Mouse (Mus musculus) ES-E14 (cell line): ENCODE measurements around the gene Sash1. TPM values are rescaled to one million over a fixed set of nuclear protein-coding genes. Genes with fewer than 3 reads are reported as not detected.

Source experiments
- DNase-seq: peaks from one replicate; pipeline ENCODE4 v3.0.0-alpha.2; 2013; ENCODE audit warnings: low read depth, low spot score
- H3K27ac ChIP-seq: 2 replicates; pipeline ENCODE4 v1.5.1; 2012; ENCODE audit warnings: low read depth, mild to moderate bottlenecking, low read length, moderate library complexity, mixed read lengths; ENCODE audit not compliant: poor library complexity, insufficient read depth, severe bottlenecking
- H3K36me3 ChIP-seq: 2 replicates; pipeline ENCODE4 v1.6.1; 2012; ENCODE audit warnings: mild to moderate bottlenecking, low read length, moderate library complexity, mixed read lengths; ENCODE audit not compliant: control insufficient read depth, poor library complexity, insufficient read depth, severe bottlenecking
- H3K4me1 ChIP-seq, 2 experiments: fragments of 150-350 bp in 1 of 2; sonication (generic) in 1 of 2; 2 replicates each; pipeline ENCODE4 v1.6.1; 2012; ENCODE audit warnings: low read length in 2 of 2, mild to moderate bottlenecking in 1 of 2, mixed read lengths in 1 of 2; ENCODE audit not compliant: control insufficient read depth in 2 of 2, insufficient read depth in 2 of 2, poor library complexity in 1 of 2
- H3K4me3 ChIP-seq, 2 experiments: fragments of 150-350 bp in 1 of 2; sonication (generic) in 1 of 2; 2 replicates each; pipeline ENCODE4 v1.5.1; 2012; ENCODE audit warnings: low read length in 2 of 2, low read depth in 1 of 2, mild to moderate bottlenecking in 1 of 2, mixed read lengths in 1 of 2; ENCODE audit not compliant: insufficient read depth in 1 of 2, poor library complexity in 1 of 2, severe bottlenecking in 1 of 2
- H3K9ac ChIP-seq: 2 replicates; pipeline ENCODE4 v1.6.1; 2012; ENCODE audit warnings: low read depth, mild to moderate bottlenecking, low read length, mixed read lengths; ENCODE audit not compliant: poor library complexity, insufficient read depth, severe bottlenecking
- H3K9me3 ChIP-seq: fragments of 150-350 bp; sonication (generic); 2 replicates; pipeline ENCODE4 v1.6.1; 2012; ENCODE audit warnings: low read depth, mild to moderate bottlenecking, low read length; ENCODE audit not compliant: control insufficient read depth, insufficient read depth
- CHD2 ChIP-seq: IDR thresholded peaks from 2 replicates; pipeline ENCODE4 v1.6.1; 2014; ENCODE audit warnings: mild to moderate bottlenecking, low read depth, low read length, inconsistent platforms
- HCFC1 ChIP-seq: IDR thresholded peaks from 2 replicates; pipeline ENCODE4 v1.6.1; 2012; ENCODE audit warnings: low read length, inconsistent platforms, borderline replicate concordance; ENCODE audit not compliant: insufficient read depth
- MAFK ChIP-seq: IDR thresholded peaks from 2 replicates; pipeline ENCODE4 v1.6.1; 2014; ENCODE audit warnings: mild to moderate bottlenecking, low read depth, low read length, inconsistent platforms; ENCODE audit not compliant: insufficient read depth
- ZC3H11A ChIP-seq: IDR thresholded peaks from 2 replicates; pipeline ENCODE4 v1.6.1; 2012; ENCODE audit warnings: low read depth, mild to moderate bottlenecking, inconsistent platforms, low read length, borderline replicate concordance
- ZNF384 ChIP-seq: IDR thresholded peaks from 2 replicates; pipeline ENCODE4 v1.6.1; 2012; ENCODE audit warnings: low read depth, low read length, inconsistent platforms
- in situ Hi-C, 2 experiments: fragments of 600-800 bp; cut with MboI; formaldehyde crosslinking; loops; one replicate each; pipeline ENCODE4 v1.15.1; 2025; ENCODE audit warnings: low sequenced_read_pairs in 2 of 2, inconsistent platforms in 1 of 2; ENCODE audit not compliant: unreplicated experiment in 2 of 2
- total RNA-seq: library from RNA; depleted of rRNA; stranded (reverse); fragments of 300-350 nt; gene quantifications from 2 replicates; pipeline ENCODE4 v1.2.3, GENCODE M21; 2012

Sash1 gene
- total RNA-seq, 1 experiment: 16.8 TPM

- in situ Hi-C loops: no loop called here
- Histone ChIP-seq H3K4me1 (peaks cover 0 to 12% of the 10 kb centered on the region in 2 experiments; a peak in 1 of 4 replicates), H3K4me3 (no peak overlapping the region), H3K27ac (no peak overlapping the region), H3K9ac (no peak overlapping the region), H3K36me3 (no peaks in the 10 kb centered on the region), H3K9me3 (no peaks in the 10 kb centered on the region)
- no peak for TF ChIP-seq MAFK
- TF ChIP-seq ZC3H11A: no peak
- TF ChIP-seq HCFC1: no peak
- TF ChIP-seq ZNF384: no peak
- TF ChIP-seq CHD2: no peak
- no peak for DNase-seq
These were observed 44.8 kb upstream of the Sash1 start for GRCm38 (mm10) chr10:8930672-8931071.

- in situ Hi-C loops: no loop called here
- H3K27ac ChIP-seq: no peak overlapping the region
These were observed 43.1 kb upstream of the Sash1 start for GRCm38 (mm10) chr10:8928775-8929647.

GRCm38 (mm10) chr10:8928261-8928660, 42.4 kb upstream of the Sash1 start:
- in situ Hi-C loops: no loop called here
- H3K36me3 ChIP-seq: no peaks in the 10 kb centered on the region
- no peak for DNase-seq
- no peak overlapping the region for H3K9ac ChIP-seq
- H3K4me3 ChIP-seq: no peak overlapping the region
- H3K4me1 ChIP-seq: peaks cover 0 to 7% of the 10 kb centered on the region in 2 experiments; a peak in 1 of 4 replicates
- TF ChIP-seq HCFC1: no peak
- no peak for TF ChIP-seq ZNF384
- no peak for TF ChIP-seq MAFK
- no peak for TF ChIP-seq ZC3H11A
- no peak for TF ChIP-seq CHD2
- H3K9me3 ChIP-seq: no peaks in the 10 kb centered on the region
- no peak overlapping the region for H3K27ac ChIP-seq

More at GRCm38 (mm10) chr10:8928775-8929647, 43.1 kb upstream of the Sash1 start:
- no peak for DNase-seq
- Histone ChIP-seq H3K36me3 (no peaks in the 10 kb centered on the region), H3K9ac (no peak overlapping the region), H3K4me1 (peaks cover 0 to 8% of the 10 kb centered on the region in 2 experiments; a peak in 1 of 4 replicates), H3K9me3 (no peaks in the 10 kb centered on the region), H3K4me3 (no peak overlapping the region)
- TF ChIP-seq HCFC1 (no peak), MAFK (no peak), CHD2 (no peak), ZC3H11A (no peak), ZNF384 (no peak)

- Histone ChIP-seq H3K9me3 (no peaks in the 10 kb centered on the region), H3K36me3 (no peaks in the 10 kb centered on the region), H3K4me1 (peaks cover 0 to 7% of the 10 kb centered on the region in 2 experiments; a peak in 1 of 4 replicates), H3K27ac (no peak overlapping the region), H3K9ac (no peak overlapping the region), H3K4me3 (no peak overlapping the region)
- no peak for DNase-seq
- TF ChIP-seq HCFC1 (no peak), MAFK (no peak), CHD2 (no peak), ZNF384 (no peak), ZC3H11A (no peak)
- in situ Hi-C loops: no loop called here
These were observed 41.0 kb upstream of the Sash1 start for GRCm38 (mm10) chr10:8926906-8927305.
